In the genomic region with DNA sequence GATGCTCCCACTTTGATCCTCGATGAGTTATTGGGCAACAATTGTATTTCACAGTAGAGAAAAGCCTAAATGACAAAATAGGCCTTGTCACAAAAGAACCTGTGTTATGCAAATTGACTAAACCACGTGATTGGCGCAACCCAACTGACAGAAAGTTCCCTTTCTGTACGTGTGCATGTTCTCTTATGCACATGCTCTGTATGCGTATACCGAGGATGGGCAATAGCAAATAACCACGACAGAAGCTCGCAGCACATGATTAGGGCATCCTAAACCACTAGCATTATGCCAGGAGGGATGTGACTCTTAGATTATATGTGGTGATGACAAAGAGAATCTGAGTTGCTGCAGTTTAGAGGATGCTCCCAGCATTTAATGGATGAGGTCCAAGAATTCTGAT, we compare ENCODE assay signal across 23 mouse cellular contexts.
DNase-seq lines count a peak whose midpoint lies in the region; ATAC-seq and TF ChIP-seq lines count a peak whose summit lies in the region.
"Had no signal": no experiment of that assay in that cellular context is flagged by ENCODE, and none has a peak within 500 bp of the region (broad histone marks: within the 10 kb centered on the region; RNA-seq: fewer than 3 reads in every experiment).

No protein-coding gene starts in this region.

- TF ChIP-seq EP300 in lung, postnatal 0 days (IDR thresholded peaks at IDR 0.05) = no peak

- H3K36me3 ChIP-seq in forebrain, embryonic 15.5 days = no peaks in the 10 kb centered on the region
- no peaks in the 10 kb centered on the region for H3K36me3 ChIP-seq in forebrain, embryonic 10.5 days (replicated peaks)
- no peaks in the 10 kb centered on the region for H3K36me3 ChIP-seq in lung, embryonic 14.5 days (ENCODE audit: insufficient read depth)
- no peaks in the 10 kb centered on the region for H3K36me3 ChIP-seq in lung, postnatal 0 days (ENCODE audit: insufficient read depth, low read length)
- H3K36me3 ChIP-seq: embryonic facial prominence, embryonic 12.5 days; embryonic facial prominence, embryonic 15.5 days; hindbrain, embryonic 12.5 days; hindbrain, embryonic 15.5 days had no signal

- peaks cover 3% of the 10 kb centered on the region; the same call in 1 of the 2 replicates for H3K4me1 ChIP-seq in forebrain, embryonic 15.5 days
- H3K4me1 ChIP-seq in forebrain, embryonic 10.5 days = no peaks in the 10 kb centered on the region
- H3K4me1 ChIP-seq in lung, embryonic 14.5 days (ENCODE audit: insufficient read depth) = no peaks in the 10 kb centered on the region
- H3K4me1 ChIP-seq in lung, postnatal 0 days (ENCODE audit: insufficient read depth, low read depth, low read length) = no peaks in the 10 kb centered on the region
- H3K4me1 ChIP-seq: embryonic facial prominence, embryonic 12.5 days; embryonic facial prominence, embryonic 15.5 days; forebrain, embryonic 13.5 days; hindbrain, embryonic 12.5 days; hindbrain, embryonic 15.5 days had no signal

- WGBS in forebrain, embryonic 15.5 days = 68% methylated on average over 8 of the region's 8 CpGs
- WGBS in forebrain, embryonic 10.5 days = 90% methylated on average over 8 of the region's 8 CpGs
- WGBS in lung, embryonic 14.5 days = 83% methylated on average over 8 of the region's 8 CpGs
- 87% methylated on average over 8 of the region's 8 CpGs for WGBS in lung, postnatal 0 days

- DNase-seq in forebrain, embryonic 10.5 days (ENCODE audit: extremely low spot score, low spot score) = no peak
- peak; percentile 15 for DNase-seq in lung, embryonic 14.5 days
- no peak for DNase-seq in lung, postnatal 0 days (ENCODE audit: low spot score)
- no peak for DNase-seq in layer of hippocampus, adult 11-12 months (ENCODE audit: low spot score)
- DNase-seq: adrenal gland, adult 2 months; adrenal gland, postnatal 14 days; cerebellum, adult 18-20 months; cerebellum, adult 9-10 months; cerebellum, postnatal 14 days; forebrain, postnatal 0 days; gastrocnemius, adult 2 months; gastrocnemius, postnatal 14 days; heart, adult 2 months had no signal

- no peaks in the 10 kb centered on the region for H3K27me3 ChIP-seq in forebrain, embryonic 15.5 days
- H3K27me3 ChIP-seq in forebrain, embryonic 10.5 days (ENCODE audit: poor library complexity, severe bottlenecking) = no peaks in the 10 kb centered on the region
- no peaks in the 10 kb centered on the region for H3K27me3 ChIP-seq in lung, embryonic 14.5 days (ENCODE audit: insufficient read depth, low read length)
- no peaks in the 10 kb centered on the region for H3K27me3 ChIP-seq in lung, postnatal 0 days (replicated peaks; ENCODE audit: insufficient read depth, low read length)
- H3K27me3 ChIP-seq: embryonic facial prominence, embryonic 12.5 days; embryonic facial prominence, embryonic 15.5 days; forebrain, embryonic 13.5 days; hindbrain, embryonic 12.5 days; hindbrain, embryonic 15.5 days; Patski had no signal

- no peaks in the 10 kb centered on the region for H3K9me3 ChIP-seq in forebrain, embryonic 15.5 days
- H3K9me3 ChIP-seq in forebrain, embryonic 10.5 days = no peaks in the 10 kb centered on the region
- no peaks in the 10 kb centered on the region for H3K9me3 ChIP-seq in lung, embryonic 14.5 days (ENCODE audit: low read depth, low read length)
- H3K9me3 ChIP-seq in lung, postnatal 0 days (ENCODE audit: low read length) = no peaks in the 10 kb centered on the region
- H3K9me3 ChIP-seq: embryonic facial prominence, embryonic 12.5 days; embryonic facial prominence, embryonic 15.5 days; forebrain, embryonic 13.5 days; hindbrain, embryonic 12.5 days; hindbrain, embryonic 15.5 days had no signal

- no peak overlapping the region for H3K4me2 ChIP-seq in forebrain, embryonic 15.5 days (replicated peaks)
- H3K4me2 ChIP-seq in lung, embryonic 14.5 days = no peak overlapping the region
- no peak overlapping the region for H3K4me2 ChIP-seq in lung, postnatal 0 days (replicated peaks; ENCODE audit: low read depth, low read length)
- H3K4me2 ChIP-seq: embryonic facial prominence, embryonic 12.5 days; embryonic facial prominence, embryonic 15.5 days; forebrain, embryonic 13.5 days; heart, embryonic 11.5 days; hindbrain, embryonic 12.5 days; hindbrain, embryonic 15.5 days had no signal

- TF ChIP-seq CTCF in lung, embryonic 14.5 days (IDR thresholded peaks at IDR 0.05; ENCODE audit: low read depth) = no peak
- TF ChIP-seq CTCF in lung, postnatal 0 days (IDR thresholded peaks at IDR 0.05) = no peak

- H3K4me3 ChIP-seq in forebrain, embryonic 15.5 days = no peak overlapping the region
- H3K4me3 ChIP-seq in forebrain, embryonic 10.5 days = no peak overlapping the region
- no peak overlapping the region for H3K4me3 ChIP-seq in lung, embryonic 14.5 days (ENCODE audit: low read depth, low read length)
- no peak overlapping the region for H3K4me3 ChIP-seq in lung, postnatal 0 days (ENCODE audit: low read depth, low read length)
- H3K4me3 ChIP-seq: embryonic facial prominence, embryonic 12.5 days; embryonic facial prominence, embryonic 15.5 days; forebrain, embryonic 13.5 days; gastrocnemius, adult 2 months; heart, adult 2 months; hindbrain, embryonic 12.5 days; hindbrain, embryonic 15.5 days had no signal

- H3K9ac ChIP-seq in forebrain, embryonic 15.5 days (replicated peaks) = no peak overlapping the region
- H3K9ac ChIP-seq in lung, embryonic 14.5 days = no peak overlapping the region
- no peak overlapping the region for H3K9ac ChIP-seq in lung, postnatal 0 days (replicated peaks; ENCODE audit: low read depth)
- H3K9ac ChIP-seq: embryonic facial prominence, embryonic 12.5 days; embryonic facial prominence, embryonic 15.5 days; forebrain, embryonic 13.5 days; forebrain, postnatal 0 days; hindbrain, embryonic 12.5 days; hindbrain, embryonic 15.5 days had no signal

- ATAC-seq in forebrain, embryonic 15.5 days (replicated peaks) = no peak
- ATAC-seq in lung, embryonic 14.5 days (ENCODE audit: insufficient read depth) = no peak
- no peak for ATAC-seq in lung, postnatal 0 days
- peak; percentile 69 for ATAC-seq in megakaryocyte progenitor cell, adult 5-6 weeks (replicated peaks; ENCODE audit: poor library complexity)
- no peak for ATAC-seq in erythroid progenitor cell, adult 5-6 weeks (replicated peaks; ENCODE audit: low FRiP score, poor library complexity, severe bottlenecking)
- ATAC-seq: forebrain, embryonic 13.5 days; forebrain, postnatal 0 days; Patski had no signal

- peak overlapping the region; percentile 27; the same call in 1 of the 2 replicates for H3K27ac ChIP-seq in forebrain, embryonic 15.5 days (replicated peaks)
- H3K27ac ChIP-seq in forebrain, embryonic 10.5 days = no peak overlapping the region
- H3K27ac ChIP-seq in lung, embryonic 14.5 days (ENCODE audit: low read depth) = no peak overlapping the region
- no peak overlapping the region for H3K27ac ChIP-seq in lung, postnatal 0 days (ENCODE audit: low read length)
- H3K27ac ChIP-seq: embryonic facial prominence, embryonic 12.5 days; embryonic facial prominence, embryonic 15.5 days; forebrain, embryonic 13.5 days; gastrocnemius, adult 2 months; heart, adult 2 months; hindbrain, embryonic 12.5 days; hindbrain, embryonic 15.5 days had no signal
